Mouse (Mus musculus) telencephalon, adult 2 months (tissue): ENCODE data around the gene Msrb1.
"Not testable (repeated sequence)": the region's sequence is repeated elsewhere in the genome, so short reads cannot be mapped to it uniquely, and the experiment has no call there.

ENCODE experiments used
- DNase-seq: peaks from one replicate; pipeline ENCODE4 v3.0.0-alpha.2; 2011; ENCODE audit warnings: low read depth, low spot score

Msrb1 gene

DNA sequence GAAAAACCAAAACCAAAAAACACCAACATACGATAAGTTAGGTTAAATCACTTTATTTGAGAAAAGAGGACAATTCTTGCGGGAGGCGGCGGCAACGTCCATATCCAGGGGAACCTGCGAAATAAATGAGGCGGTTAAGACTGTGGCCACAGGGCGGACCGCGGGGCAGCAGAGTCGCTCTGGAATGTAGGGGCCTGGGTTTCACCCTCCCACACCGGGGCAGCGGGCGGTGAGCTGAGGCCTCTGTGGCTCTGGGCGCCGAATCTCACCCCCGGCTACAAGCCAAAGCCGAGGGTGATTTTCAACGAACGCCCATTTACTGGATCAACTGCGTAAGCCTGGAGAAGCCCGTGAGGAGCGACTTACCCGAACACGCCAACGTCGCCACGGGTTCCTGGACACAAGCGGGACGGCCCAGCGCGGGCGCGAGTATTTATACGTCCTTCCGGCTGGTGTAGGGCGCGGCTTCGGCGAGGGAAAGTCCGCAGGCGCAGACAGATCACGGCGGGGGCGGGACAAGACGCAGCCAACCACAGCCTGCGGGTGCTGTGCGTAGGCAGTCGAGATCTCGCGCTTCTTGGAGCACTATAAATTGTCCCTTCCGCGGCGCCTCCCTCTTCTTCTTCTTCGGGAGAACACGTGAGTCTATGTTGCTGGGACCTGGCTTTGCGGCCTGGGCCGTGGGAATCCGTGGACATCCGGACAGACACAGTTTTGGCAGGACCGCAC, 16.8 kb upstream of the Msrb1 start:
- DNase-seq = peak; percentile 99

DNA sequence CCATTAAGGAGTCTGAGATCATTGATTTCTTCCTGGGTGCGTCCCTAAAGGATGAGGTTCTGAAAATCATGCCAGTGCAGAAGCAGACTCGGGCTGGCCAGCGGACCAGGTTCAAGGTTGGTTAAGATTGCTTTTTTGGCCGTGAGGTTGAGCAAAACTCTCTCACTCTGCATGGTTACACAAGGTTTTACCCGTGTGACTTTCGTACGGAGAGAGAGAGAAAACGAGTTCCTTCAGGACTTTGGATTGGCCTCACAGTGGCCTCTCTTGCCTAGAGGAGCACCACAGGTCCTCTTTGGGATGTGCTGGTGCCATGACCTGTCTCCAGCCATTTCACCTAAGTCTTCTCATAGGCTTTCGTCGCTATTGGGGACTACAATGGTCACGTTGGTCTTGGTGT, 15.8 kb upstream of the Msrb1 start:
- not testable (repeated sequence) for DNase-seq

DNA sequence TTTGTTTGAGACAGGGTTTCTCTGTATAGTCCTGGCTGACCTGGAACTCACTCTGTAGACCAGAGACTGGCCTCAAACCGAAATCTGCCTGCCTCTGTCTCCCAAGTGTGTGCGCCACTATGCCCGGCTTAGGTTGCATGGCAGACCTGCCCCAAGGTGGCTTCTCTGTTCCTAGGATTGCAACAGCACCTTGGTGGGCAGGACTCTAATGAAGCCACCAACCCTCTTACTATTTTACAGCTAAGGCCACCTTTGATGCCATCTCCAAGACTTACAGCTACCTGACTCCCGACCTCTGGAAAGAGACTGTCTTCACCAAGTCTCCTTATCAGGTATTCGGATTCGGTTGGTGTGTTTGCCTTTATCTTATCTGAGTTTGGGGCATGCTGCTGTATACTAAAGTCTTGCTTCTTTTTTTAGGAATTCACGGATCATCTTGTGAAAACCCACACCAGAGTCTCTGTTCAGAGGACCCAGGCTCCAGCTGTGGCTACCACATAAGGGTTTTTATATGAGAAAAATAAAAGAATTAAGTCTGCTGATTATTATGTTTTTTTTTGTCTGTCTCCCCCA, 15.0 kb upstream of the Msrb1 start:
- not testable (repeated sequence) for DNase-seq

DNA sequence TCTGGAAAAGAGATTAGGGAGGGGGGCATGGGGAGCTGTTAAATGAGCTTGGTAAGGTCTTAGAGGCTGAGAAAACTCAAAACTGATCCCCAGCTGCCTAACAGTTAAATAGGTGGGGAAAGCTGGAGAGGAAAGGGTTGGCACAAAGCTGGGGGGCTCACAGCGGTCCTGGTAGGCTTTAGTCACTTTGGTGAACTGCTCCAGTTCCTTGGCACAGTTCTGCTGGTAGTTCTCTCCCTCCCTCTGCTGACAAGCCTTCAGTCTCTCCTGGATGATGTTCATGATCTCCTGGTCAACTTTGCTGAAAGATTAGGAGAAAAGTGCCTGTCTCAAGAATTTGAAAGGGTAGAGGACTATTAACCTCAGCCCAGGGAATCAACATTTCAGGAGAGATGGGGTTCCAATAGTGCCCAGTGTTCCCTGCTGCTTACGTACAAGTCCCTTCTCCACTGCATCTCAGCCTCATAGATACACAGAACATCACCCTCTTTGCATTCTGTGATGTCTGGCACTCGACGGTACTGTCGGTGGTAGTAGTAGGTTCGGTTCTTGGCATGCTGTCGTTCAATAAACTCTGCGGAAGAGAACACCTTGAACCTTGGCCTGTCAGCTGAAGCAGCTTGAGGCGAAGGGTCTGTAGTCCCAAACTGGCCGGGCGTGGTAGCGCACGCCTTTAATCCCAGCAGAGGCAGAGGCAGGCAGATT, 14.1 kb upstream of the Msrb1 start:
- no peak for DNase-seq

DNA sequence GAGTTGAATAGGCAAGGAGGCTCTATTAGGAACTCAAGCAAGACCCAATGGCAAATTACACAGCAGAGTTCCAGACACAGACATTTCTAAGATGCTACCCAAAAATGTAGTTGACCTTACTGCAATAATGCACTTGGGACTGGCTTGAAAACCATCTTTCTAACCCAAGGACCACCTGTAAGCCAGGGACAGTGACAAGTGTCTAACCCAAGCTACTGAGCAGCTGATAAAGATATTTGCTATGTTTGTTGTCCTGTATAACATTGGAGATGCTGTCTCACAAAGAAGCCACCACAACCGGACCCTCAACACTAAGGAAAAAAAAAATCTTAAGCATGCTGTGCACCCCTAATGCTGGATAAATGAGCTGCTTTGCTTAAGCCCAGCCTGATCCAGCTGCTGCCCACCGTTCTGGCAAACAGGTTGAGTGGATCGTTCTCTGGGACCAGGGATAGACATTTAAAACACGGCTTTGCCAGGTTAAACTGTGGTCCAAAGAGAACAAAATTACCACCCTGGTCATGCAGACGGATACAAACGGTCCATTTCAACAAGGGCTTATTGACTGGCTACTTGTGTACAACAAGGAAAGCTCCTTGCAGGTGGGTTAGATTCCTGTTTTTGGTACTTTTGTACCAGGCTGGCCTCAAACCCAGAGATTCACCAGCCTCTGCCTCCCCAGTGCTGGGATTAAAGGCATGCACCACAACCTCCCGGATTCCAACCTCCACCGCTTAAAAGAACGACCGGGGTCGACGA, 13.1 kb upstream of the Msrb1 start:
- DNase-seq = no peak

DNA sequence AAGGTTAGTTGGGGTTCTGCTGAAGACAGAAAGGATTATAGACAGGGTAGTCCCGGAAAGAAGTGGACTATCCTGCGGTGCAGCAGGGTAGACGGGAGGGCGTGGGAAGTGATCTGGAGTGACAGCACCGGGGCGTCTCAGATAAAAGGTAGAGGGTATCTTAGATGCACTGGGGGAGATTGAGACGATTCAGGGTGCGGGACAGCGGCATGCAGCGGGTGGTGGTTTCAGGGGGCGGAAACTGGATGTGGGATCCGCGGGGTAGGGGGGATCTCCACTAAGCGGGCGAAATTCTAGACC, 12.6 kb upstream of the Msrb1 start:
- DNase-seq = no peak

DNA sequence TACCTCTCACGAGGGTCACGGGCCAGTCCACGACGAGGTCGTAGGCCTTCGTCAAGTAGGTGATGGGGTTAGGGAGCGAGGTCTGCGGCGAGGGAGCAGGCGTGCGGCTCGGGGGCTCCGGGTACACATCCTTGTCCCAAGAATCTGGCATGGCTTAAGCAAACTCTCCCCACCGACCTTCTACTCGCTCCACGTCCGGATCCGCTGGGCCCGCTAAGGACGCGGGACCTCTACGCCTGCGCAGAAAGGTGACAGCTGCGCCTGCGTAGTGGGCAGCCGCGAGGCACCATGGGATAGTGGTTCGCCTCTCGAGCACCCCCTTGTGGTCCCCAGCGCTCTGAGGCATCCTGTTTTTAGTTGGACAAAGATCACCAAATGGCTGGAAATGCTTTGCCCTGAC, 12.3 kb upstream of the Msrb1 start, which contains the start of gene Ndufb10:
Gene Ndufb10, minus strand, starts transcription at position 295 of the 400 bp plus-strand sequence.
- peak; percentile 81 for DNase-seq

DNA sequence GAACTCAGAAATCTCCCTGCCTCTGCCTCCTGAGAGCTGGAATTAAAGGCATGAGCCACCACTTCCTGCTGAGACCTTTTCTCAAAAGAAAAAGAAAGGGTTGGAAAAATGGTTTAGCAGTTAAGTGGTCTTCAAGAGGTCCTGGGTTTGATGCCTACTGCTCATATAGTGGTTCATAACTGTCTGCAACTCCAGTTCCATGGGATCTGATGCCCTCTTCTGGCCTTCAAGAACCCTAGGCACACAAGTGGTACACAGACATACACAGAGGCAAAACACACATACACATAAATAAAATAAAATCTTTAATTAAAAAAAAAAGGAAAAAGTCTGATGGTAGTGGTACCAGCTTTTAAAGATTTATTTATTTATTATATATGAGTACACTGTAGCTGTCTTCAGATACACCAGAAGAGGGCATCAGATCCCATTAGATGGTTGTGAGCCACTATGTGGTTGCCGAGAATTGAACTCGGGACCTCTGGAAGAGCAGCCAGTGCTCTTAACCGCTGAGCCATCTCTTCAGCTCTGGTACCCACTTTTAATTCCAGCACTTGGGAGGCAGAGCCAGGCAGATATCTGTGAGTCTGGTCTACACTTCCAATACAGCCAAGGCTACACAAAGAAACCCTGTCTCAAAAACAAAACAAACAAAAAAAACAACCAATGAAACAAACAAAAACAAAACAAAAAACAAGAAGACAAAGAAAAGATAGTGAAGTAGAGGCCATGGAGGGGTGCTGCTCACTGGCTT, 10.6 kb upstream of the Msrb1 start:
- no peak for DNase-seq

DNA sequence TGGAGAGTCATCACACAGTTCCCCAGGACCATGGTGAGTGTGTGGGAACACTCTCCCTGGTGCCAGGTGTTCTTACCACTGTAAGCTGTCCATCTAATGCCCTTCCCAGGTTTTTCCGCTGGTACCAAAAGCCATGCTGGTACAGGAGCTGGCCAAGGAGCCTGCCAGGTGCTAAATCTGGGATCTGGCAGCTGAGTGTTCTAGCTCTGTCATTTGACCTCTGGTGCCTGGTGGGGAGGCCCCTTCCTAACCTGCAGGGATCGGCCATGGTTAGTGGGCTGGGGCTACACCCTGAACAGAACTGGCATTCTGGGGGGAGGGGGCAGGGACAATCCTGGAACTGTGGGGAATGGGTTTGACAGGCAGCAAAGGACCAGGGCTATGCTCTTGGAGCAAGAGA, 8.8 kb upstream of the Msrb1 start, which contains the start of gene Rpl3l:
Gene Rpl3l, plus strand, starts transcription at position 203 of the 400 bp plus-strand sequence.
- DNase-seq = no peak

DNA sequence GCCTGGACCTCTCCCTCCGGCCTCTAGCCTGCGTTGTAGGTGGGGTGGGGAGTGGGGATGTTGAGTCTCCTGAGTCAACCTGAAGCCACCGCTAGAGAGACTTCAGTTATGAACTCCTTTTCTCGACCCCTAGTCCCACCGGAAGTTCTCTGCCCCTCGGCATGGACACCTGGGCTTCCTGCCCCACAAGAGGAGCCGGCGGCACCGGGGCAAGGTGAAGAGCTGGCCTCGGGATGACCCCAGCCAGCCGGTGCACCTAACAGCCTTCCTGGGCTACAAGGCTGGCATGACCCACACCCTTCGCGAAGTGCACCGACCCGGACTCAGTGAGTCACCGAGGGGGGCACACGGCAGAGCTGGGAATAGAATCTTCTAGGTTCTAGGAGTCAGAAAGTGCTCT, 8.3 kb upstream of the Msrb1 start:
- no peak for DNase-seq

DNA sequence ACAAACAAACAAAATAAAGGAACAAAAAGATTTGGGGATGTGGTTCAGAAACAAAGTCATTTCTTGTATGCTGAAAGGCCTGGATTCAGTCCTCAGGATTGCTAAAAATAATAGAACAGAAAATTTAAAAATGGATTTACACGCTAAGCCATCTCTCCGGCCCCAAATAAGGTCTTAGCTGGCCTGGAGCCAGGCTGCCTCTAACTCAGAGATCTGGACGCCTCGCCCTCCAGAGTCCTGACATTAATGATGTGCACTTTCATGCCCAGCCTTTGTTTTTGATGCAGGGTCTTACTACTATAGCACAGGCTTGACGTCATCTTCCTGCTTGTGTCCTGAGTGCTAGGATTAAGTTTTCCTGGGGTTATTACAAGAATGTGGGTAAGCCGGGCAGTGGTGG, 7.4 kb upstream of the Msrb1 start:
- DNase-seq = no peak

DNA sequence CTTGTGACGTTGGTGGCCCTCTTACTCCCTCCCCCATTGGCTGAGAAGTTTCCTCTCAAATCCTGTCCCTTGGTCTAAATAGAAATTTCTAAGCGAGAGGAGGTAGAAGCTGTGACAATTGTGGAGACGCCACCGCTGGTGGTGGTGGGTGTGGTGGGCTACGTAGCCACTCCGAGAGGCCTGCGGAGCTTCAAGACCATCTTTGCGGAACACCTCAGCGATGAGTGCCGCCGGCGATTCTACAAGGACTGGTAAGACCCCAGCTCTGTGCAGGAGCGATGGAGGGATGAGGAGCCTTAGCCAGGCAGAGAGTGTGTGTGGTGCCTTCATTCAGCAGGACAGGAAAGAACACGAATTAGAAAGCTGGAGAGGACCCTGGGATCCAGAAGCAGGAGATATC, 5.7 kb upstream of the Msrb1 start:
- no peak for DNase-seq

DNA sequence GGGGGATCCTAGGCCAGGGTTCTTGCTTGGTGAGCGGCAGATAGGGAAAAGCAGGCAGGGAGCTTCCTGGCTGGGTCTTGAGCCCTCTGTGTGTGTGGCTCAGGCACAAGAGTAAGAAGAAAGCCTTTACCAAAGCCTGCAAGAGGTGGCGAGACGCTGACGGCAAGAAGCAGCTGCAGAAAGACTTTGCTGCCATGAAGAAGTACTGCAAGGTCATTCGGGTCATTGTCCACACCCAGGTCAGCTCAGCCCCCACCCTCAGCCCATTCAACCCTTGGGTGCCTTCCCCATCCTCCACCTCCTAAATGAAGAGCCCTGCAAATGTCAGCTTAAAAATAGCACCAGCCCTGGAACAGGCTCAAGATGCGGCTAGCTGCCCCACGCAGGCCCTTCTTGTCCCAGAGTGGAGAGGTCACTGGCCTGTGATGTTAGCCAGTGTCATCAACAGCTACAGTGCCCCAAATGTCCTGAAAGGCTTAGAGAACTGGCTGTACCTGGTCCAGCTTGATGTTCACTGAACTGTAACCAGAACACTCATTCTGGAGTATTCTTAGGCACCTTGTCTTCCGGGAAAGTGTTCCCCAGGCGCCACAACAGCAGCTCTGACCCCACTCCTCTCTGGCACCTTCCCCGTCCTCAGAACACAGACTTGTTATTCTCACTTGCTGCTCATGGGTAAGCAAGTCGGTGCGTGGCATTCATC, 4.1 kb upstream of the Msrb1 start:
- DNase-seq = no peak

DNA sequence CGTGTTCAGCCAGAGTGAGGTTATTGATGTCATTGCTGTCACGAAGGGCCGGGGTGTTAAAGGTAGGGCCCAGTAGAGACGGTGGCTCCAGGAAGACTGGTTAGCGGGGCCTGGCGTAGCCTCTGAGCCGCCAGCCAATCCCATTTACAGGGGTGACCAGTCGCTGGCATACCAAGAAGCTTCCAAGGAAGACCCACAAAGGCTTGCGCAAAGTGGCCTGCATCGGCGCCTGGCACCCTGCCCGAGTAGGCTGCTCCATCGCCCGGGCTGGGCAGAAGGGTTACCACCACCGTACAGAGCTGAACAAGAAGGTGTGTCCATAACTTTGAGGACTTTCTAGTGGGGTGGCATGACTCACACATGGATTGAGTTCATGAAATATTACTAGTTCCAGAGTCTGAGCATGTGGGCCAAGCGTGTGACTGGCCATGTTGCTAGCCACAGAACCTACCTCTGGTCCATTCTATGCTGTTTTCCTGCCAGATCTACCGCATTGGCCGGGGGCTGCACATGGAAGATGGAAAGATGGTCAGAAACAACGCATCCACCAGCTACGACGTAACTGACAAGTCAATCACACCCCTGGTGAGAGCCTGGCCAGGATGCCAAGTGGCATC, 2.9 kb upstream of the Msrb1 start:
- DNase-seq = no peak

DNA sequence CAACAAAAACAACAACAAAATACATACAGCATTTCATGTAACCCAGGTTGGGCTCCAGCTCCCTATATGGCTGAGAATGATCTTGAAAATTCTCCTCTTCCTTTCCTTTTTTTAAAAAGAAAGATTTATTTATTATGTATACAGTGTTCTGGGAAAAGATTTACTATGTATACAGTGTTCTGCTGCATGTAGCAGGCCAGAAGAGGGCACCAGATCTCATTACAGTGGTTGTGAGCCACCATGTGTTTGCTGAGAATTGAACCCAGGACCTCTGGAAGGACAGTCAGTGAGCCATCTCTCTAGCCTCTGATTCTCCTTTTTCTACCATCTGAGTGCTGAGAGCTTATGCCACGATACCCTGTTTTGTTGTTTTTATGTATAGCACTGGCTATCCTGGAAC, 1.9 kb upstream of the Msrb1 start:
- DNase-seq = no peak

DNA sequence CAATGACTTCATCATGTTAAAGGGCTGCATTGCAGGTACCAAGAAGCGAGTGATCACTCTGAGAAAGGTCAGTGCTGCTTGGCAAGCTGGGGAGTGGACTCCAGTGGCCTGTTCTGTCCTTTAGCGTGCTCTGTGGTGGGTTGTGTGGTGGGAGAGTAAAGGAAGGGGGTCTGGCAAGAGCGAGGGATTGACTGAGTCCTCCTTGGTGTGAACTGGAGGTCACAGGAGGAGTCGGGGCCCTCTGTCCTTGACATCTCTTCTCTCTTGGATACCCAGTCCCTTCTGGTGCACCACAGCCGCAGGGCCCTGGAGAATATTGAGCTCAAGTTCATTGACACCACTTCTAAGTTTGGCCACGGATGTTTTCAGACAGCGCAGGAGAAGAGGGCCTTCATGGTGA, 996 bp upstream of the Msrb1 start:
- DNase-seq = no peak

DNA sequence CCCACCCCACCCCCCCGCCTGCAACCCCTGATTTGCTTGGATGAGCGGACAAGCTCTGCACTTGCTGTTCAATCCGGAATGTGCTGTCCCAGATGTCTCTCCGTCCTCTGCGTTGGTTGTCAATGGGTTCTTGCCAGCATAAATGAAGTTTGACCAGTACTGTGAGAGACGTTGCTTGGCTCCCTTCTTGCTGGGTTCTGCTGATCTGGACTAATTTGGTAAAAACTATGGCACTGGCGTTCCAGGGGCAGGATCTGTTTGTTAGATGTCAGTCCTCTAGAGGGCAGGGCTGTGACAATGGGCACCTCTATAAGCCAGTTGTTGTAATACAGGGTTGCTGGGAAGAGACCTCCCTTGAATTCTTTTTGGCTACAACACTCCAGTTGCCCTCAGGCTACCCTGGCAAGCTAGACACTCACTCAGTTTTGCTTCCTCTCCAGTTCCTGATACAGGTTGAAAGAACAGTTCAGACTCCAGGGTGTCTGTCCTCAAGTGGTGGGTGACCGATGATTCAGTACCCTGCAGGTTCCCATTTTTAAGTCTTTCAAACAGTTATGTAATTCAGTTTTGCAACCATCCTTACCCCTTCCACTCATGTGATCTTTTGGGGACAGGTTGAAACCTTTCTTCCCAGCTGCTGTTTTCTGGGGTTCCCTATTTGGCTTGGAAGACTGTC, 831 bp downstream of the Msrb1 start:
- DNase-seq = no peak

DNA sequence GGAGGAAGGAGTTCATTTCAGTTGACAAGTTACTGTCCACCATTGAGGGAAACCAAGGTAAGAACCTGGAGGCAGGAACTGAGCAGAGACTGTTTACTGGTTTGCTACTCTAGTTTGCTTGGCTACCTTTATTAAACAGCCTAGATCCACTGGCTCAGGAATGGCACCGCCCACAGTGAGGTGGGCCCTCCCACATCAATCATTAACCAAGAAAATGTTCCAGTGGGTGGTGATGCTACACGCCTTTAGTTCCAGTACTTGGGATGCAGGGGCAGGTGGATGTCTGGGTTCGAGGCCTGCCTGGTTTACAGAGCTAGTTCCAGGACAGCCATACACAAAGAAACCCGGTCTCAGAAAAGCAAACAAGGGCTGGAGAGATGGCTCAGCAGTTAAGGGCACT, 1.8 kb downstream of the Msrb1 start:
- no peak for DNase-seq

DNA sequence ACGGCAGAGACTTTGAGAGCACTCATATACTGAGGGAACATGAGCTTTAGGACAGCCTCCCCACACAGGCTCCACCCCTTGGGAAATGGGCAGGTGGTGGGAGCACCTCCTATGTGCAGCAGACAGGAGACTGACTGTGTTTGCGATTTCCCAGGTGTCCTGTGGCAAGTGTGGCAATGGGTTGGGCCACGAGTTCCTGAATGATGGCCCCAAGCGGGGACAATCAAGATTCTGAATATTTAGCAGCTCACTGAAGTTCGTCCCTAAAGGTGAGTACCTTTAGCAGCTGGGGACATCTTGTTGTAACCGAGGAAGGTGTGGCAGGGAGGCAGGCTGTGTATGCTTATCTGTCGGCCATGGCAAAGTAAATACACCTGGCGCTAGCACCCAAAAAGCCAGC, 3.5 kb downstream of the Msrb1 start:
- DNase-seq = no peak

DNA sequence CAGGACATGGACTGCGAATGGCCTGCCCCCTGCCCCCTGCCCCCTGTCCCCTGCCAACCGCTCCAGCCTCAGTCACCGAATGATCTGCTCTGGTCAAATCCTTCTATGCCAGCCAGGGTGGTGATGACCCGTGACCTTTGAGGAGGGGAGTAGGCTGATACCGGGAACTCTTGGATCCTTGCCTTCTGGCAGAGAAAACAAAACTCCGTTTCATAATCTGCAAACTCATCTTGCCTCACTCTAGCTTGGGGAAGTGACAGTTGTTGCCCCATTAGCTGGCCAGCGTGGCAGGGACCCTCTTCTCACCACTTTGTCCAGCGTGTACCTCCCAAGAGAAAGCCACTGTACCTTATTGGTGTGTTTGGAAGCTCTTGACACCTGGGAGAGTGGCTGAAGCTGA, 5.9 kb downstream of the Msrb1 start:
- DNase-seq = no peak
